Mouse (Mus musculus): Measurements from ENCODE around the gene Slc30a4. TPM values are rescaled to one million over a fixed set of nuclear protein-coding genes. Genes with fewer than 3 reads are reported as not detected.

Slc30a4 gene
- polyA plus RNA-seq, 1 experiment: 5.5 TPM

GRCm38 (mm10) chr2:122683641-122684040 is 18.8 kb downstream of the Slc30a4 start:
- no peaks in the 10 kb centered on the region for H3K4me1 ChIP-seq (ENCODE audit: control insufficient read depth, insufficient read depth, low read length)
- no peak for TF ChIP-seq CTCF (IDR thresholded peaks at IDR 0.05; ENCODE audit: insufficient read depth, low read length)
- no peak for TF ChIP-seq POLR2A (IDR thresholded peaks at IDR 0.05; ENCODE audit: borderline replicate concordance, extremely low read depth, low read depth, low read length)
- WGBS: 86% methylated on average over 1 of the region's 1 CpGs
- no peak for DNase-seq
- H3K4me3 ChIP-seq (replicated peaks; ENCODE audit: extremely low read depth, low read depth, low read length): no peak overlapping the region

- no peak for DNase-seq
- TF ChIP-seq CTCF (IDR thresholded peaks at IDR 0.05; ENCODE audit: insufficient read depth, low read length) (no peak), POLR2A (IDR thresholded peaks at IDR 0.05; ENCODE audit: borderline replicate concordance, extremely low read depth, low read depth, low read length) (no peak)
- Histone ChIP-seq H3K4me1 (ENCODE audit: control insufficient read depth, insufficient read depth, low read length) (no peaks in the 10 kb centered on the region), H3K4me3 (replicated peaks; ENCODE audit: extremely low read depth, low read depth, low read length) (no peak overlapping the region)
- WGBS: 59% methylated on average over 2 of the region's 2 CpGs
Observed at GRCm38 (mm10) chr2:122682520-122682919, 19.9 kb downstream of the Slc30a4 start.

GRCm38 (mm10) chr2:122681379-122682137 is 20.9 kb downstream of the Slc30a4 start:
- no peak for DNase-seq
- no peak for TF ChIP-seq CTCF (IDR thresholded peaks at IDR 0.05; ENCODE audit: insufficient read depth, low read length)
- TF ChIP-seq POLR2A (IDR thresholded peaks at IDR 0.05; ENCODE audit: borderline replicate concordance, extremely low read depth, low read depth, low read length): no peak
- WGBS: 85% methylated on average over 5 of the region's 5 CpGs
- Histone ChIP-seq H3K4me3 (replicated peaks; ENCODE audit: extremely low read depth, low read depth, low read length) (no peak overlapping the region), H3K4me1 (ENCODE audit: control insufficient read depth, insufficient read depth, low read length) (no peaks in the 10 kb centered on the region)

- Histone ChIP-seq H3K4me3 (replicated peaks; ENCODE audit: extremely low read depth, low read depth, low read length) (no peak overlapping the region), H3K4me1 (ENCODE audit: control insufficient read depth, insufficient read depth, low read length) (no peaks in the 10 kb centered on the region)
- no peak for TF ChIP-seq CTCF (IDR thresholded peaks at IDR 0.05; ENCODE audit: insufficient read depth, low read length)
- no peak for TF ChIP-seq POLR2A (IDR thresholded peaks at IDR 0.05; ENCODE audit: borderline replicate concordance, extremely low read depth, low read depth, low read length)
- WGBS: 91% methylated on average over 2 of the region's 2 CpGs
- DNase-seq: no peak
Observed at GRCm38 (mm10) chr2:122675126-122675525, 27.3 kb downstream of the Slc30a4 start.

- no peak for DNase-seq
- no peak for TF ChIP-seq POLR2A (IDR thresholded peaks at IDR 0.05; ENCODE audit: borderline replicate concordance, extremely low read depth, low read depth, low read length)
- TF ChIP-seq CTCF (IDR thresholded peaks at IDR 0.05; ENCODE audit: insufficient read depth, low read length): no peak
- Histone ChIP-seq H3K4me3 (replicated peaks; ENCODE audit: extremely low read depth, low read depth, low read length) (no peak overlapping the region), H3K4me1 (ENCODE audit: control insufficient read depth, insufficient read depth, low read length) (no peaks in the 10 kb centered on the region)
- WGBS: 53% methylated on average over 5 of the region's 5 CpGs
Observed at GRCm38 (mm10) chr2:122672841-122673240, 29.6 kb downstream of the Slc30a4 start.

GRCm38 (mm10) chr2:122671714-122672113 is 30.7 kb downstream of the Slc30a4 start:
- Histone ChIP-seq H3K4me3 (replicated peaks; ENCODE audit: extremely low read depth, low read depth, low read length) (no peak overlapping the region), H3K4me1 (ENCODE audit: control insufficient read depth, insufficient read depth, low read length) (no peaks in the 10 kb centered on the region)
- WGBS: 60% methylated on average over 5 of the region's 5 CpGs
- no peak for DNase-seq
- TF ChIP-seq CTCF (IDR thresholded peaks at IDR 0.05; ENCODE audit: insufficient read depth, low read length) (no peak), POLR2A (IDR thresholded peaks at IDR 0.05; ENCODE audit: borderline replicate concordance, extremely low read depth, low read depth, low read length) (no peak)

- Histone ChIP-seq H3K4me3 (replicated peaks; ENCODE audit: extremely low read depth, low read depth, low read length) (no peak overlapping the region), H3K4me1 (ENCODE audit: control insufficient read depth, insufficient read depth, low read length) (no peaks in the 10 kb centered on the region)
- no peak for TF ChIP-seq POLR2A (IDR thresholded peaks at IDR 0.05; ENCODE audit: borderline replicate concordance, extremely low read depth, low read depth, low read length)
- peak; percentile 29; the same call in 1 of the 2 replicates for TF ChIP-seq CTCF (IDR thresholded peaks at IDR 0.05; ENCODE audit: insufficient read depth, low read length)
- 14% methylated on average over 5 of the region's 5 CpGs for WGBS
- DNase-seq: no peak
Observed at GRCm38 (mm10) chr2:122667856-122668255, 34.6 kb downstream of the Slc30a4 start.

- TF ChIP-seq POLR2A (IDR thresholded peaks at IDR 0.05; ENCODE audit: borderline replicate concordance, extremely low read depth, low read depth, low read length): no peak
- peak; percentile 61 for TF ChIP-seq CTCF (IDR thresholded peaks at IDR 0.05; ENCODE audit: insufficient read depth, low read length)
- peak; percentile 31 for DNase-seq
- 34% methylated on average over 12 of the region's 12 CpGs for WGBS
Observed at GRCm38 (mm10) chr2:122665973-122666875, 36.2 kb downstream of the Slc30a4 start.

GRCm38 (mm10) chr2:122665253-122665972 is 37.0 kb downstream of the Slc30a4 start:
- H3K4me1 ChIP-seq (ENCODE audit: control insufficient read depth, insufficient read depth, low read length): no peaks in the 10 kb centered on the region
- H3K4me3 ChIP-seq (replicated peaks; ENCODE audit: extremely low read depth, low read depth, low read length): no peak overlapping the region
- TF ChIP-seq POLR2A (IDR thresholded peaks at IDR 0.05; ENCODE audit: borderline replicate concordance, extremely low read depth, low read depth, low read length) (no peak), CTCF (IDR thresholded peaks at IDR 0.05; ENCODE audit: insufficient read depth, low read length) (no peak)
- 35% methylated on average over 6 of the region's 6 CpGs for WGBS
- DNase-seq: no peak

More at GRCm38 (mm10) chr2:122665973-122666875, 36.2 kb downstream of the Slc30a4 start:
- no peaks in the 10 kb centered on the region for H3K4me1 ChIP-seq (ENCODE audit: control insufficient read depth, insufficient read depth, low read length)
- H3K4me3 ChIP-seq (replicated peaks; ENCODE audit: extremely low read depth, low read depth, low read length): no peak overlapping the region

All from lung, adult 2 months (tissue).